Mouse (Mus musculus) MEL (cell line): ENCODE measurements around the gene Fbxo10. TPM values are rescaled to one million over a fixed set of nuclear protein-coding genes. Genes with fewer than 3 reads are reported as not detected.

Source experiments
- DNase-seq: peaks from one replicate; pipeline ENCODE4 v3.0.0; 2011; ENCODE audit warnings: low read depth, low spot score
- H3K27ac ChIP-seq: 2 replicates; pipeline ENCODE4 v1.5.1; 2012; ENCODE audit warnings: low read depth, mild to moderate bottlenecking, control low read depth, low read length, moderate library complexity; ENCODE audit not compliant: control insufficient read depth
- H3K27me3 ChIP-seq, 2 experiments: fragments of 150-350 bp in 1 of 2; sonication (generic) in 1 of 2; 2 replicates each; pipeline ENCODE4 v1.6.1; 2012; ENCODE audit warnings: low read length in 2 of 2, mild to moderate bottlenecking in 2 of 2, improper control_type of control experiment in 1 of 2, moderate library complexity in 1 of 2; ENCODE audit not compliant: insufficient read depth in 2 of 2, control insufficient read depth in 1 of 2
- H3K36me3 ChIP-seq, 2 experiments: 2 replicates each; pipeline ENCODE4 v1.6.1; 2012 to 2014; ENCODE audit warnings: low read length in 2 of 2, improper control_type of control experiment in 1 of 2, inconsistent platforms in 1 of 2, mild to moderate bottlenecking in 1 of 2; ENCODE audit not compliant: insufficient read depth in 2 of 2, control insufficient read depth in 1 of 2
- H3K4me1 ChIP-seq, 2 experiments: fragments of 150-350 bp in 1 of 2; sonication (generic) in 1 of 2; 2 replicates each; pipeline ENCODE4 v1.6.1; 2012; ENCODE audit warnings: low read length in 2 of 2, improper control_type of control experiment in 1 of 2, mild to moderate bottlenecking in 1 of 2; ENCODE audit not compliant: insufficient read depth in 2 of 2, control insufficient read depth in 1 of 2
- H3K4me3 ChIP-seq, 2 experiments: fragments of 150-350 bp in 1 of 2; sonication (generic) in 1 of 2; 2 replicates each; pipeline ENCODE4 v1.5.1; 2012; ENCODE audit warnings: low read depth in 2 of 2, low read length in 2 of 2, mild to moderate bottlenecking in 2 of 2, moderate library complexity in 2 of 2, control low read depth in 1 of 2, improper control_type of control experiment in 1 of 2; ENCODE audit not compliant: control insufficient read depth in 1 of 2, insufficient read depth in 1 of 2
- H3K79me2 ChIP-seq: 2 replicates; pipeline ENCODE4 v1.6.1; 2012; ENCODE audit warnings: mild to moderate bottlenecking, low read length, moderate library complexity; ENCODE audit not compliant: control insufficient read depth, poor library complexity, insufficient read depth
- H3K9ac ChIP-seq: 2 replicates; pipeline ENCODE4 v1.6.1; 2012; ENCODE audit warnings: low read depth, mild to moderate bottlenecking, control low read depth, low read length, moderate library complexity; ENCODE audit not compliant: control insufficient read depth, poor library complexity, severe bottlenecking
- H3K9me3 ChIP-seq: fragments of 150-350 bp; sonication (generic); replicated peaks from 2 replicates; pipeline ENCODE4 v1.6.1; 2012; ENCODE audit warnings: mild to moderate bottlenecking, low read length, improper control_type of control experiment, moderate library complexity; ENCODE audit not compliant: insufficient read depth
- BHLHE40 ChIP-seq: IDR thresholded peaks from 2 replicates; pipeline ENCODE4 v1.6.1; 2012; ENCODE audit warnings: low read depth, mild to moderate bottlenecking, inconsistent platforms, low read length, improper control_type of control experiment, borderline replicate concordance
- CHD2 ChIP-seq: IDR thresholded peaks from 2 replicates; pipeline ENCODE4 v1.6.1; 2011; ENCODE audit warnings: low read length, improper control_type of control experiment
- CTCF ChIP-seq, 3 experiments: IDR thresholded peaks in 2 of 3; conservative IDR thresholded peaks in 1 of 3; 2 replicates each; pipeline ENCODE4 v1.5.1; 2011 to 2012; ENCODE audit warnings: low read length in 3 of 3, low read depth in 2 of 3, mild to moderate bottlenecking in 2 of 3, improper control_type of control experiment in 1 of 3, inconsistent platforms in 1 of 3, mixed read lengths in 1 of 3, moderate library complexity in 1 of 3; ENCODE audit not compliant: control insufficient read depth in 1 of 3, insufficient read depth in 1 of 3, poor library complexity in 1 of 3, severe bottlenecking in 1 of 3
- ELF1 ChIP-seq: IDR thresholded peaks from 2 replicates; pipeline ENCODE4 v1.6.1; 2014; ENCODE audit warnings: low read depth, mild to moderate bottlenecking, inconsistent platforms, low read length, improper control_type of control experiment, moderate library complexity
- GABPA ChIP-seq: IDR thresholded peaks from 2 replicates; pipeline ENCODE4 v1.6.1; 2012; ENCODE audit warnings: low read depth, mild to moderate bottlenecking, inconsistent platforms, low read length, improper control_type of control experiment, moderate library complexity
- GATA1 ChIP-seq: IDR thresholded peaks from 2 replicates; pipeline ENCODE4 v1.6.1; 2011; ENCODE audit warnings: low read depth, low read length, improper control_type of control experiment
- KAT2A ChIP-seq: conservative IDR thresholded peaks from 2 replicates; pipeline ENCODE4 v1.6.1; 2012; ENCODE audit warnings: low read depth, low read length, improper control_type of control experiment, inconsistent platforms
- MAFK ChIP-seq: IDR thresholded peaks from 2 replicates; pipeline ENCODE4 v1.6.1; 2011; ENCODE audit warnings: low read depth, mild to moderate bottlenecking, low read length, improper control_type of control experiment, borderline replicate concordance
- MAX ChIP-seq: IDR thresholded peaks from 2 replicates; pipeline ENCODE4 v1.6.1; 2011; ENCODE audit warnings: low read length, improper control_type of control experiment
- MAZ ChIP-seq: IDR thresholded peaks from 2 replicates; pipeline ENCODE4 v1.6.1; 2012; ENCODE audit warnings: low read depth, mild to moderate bottlenecking, inconsistent platforms, low read length, improper control_type of control experiment
- MYC ChIP-seq: IDR thresholded peaks from 2 replicates; pipeline ENCODE4 v1.6.1; 2011; ENCODE audit warnings: low read depth, mild to moderate bottlenecking, low read length, improper control_type of control experiment, moderate library complexity
- POLR2A ChIP-seq, 2 experiments: IDR thresholded peaks; 2 replicates each; pipeline ENCODE4 v1.6.1; 2011 to 2012; ENCODE audit warnings: low read length in 2 of 2, mild to moderate bottlenecking in 2 of 2, control low read depth in 1 of 2, improper control_type of control experiment in 1 of 2, low read depth in 1 of 2, moderate library complexity in 1 of 2; ENCODE audit not compliant: control insufficient read depth in 1 of 2, insufficient read depth in 1 of 2, poor library complexity in 1 of 2
- RAD21 ChIP-seq: IDR thresholded peaks from 2 replicates; pipeline ENCODE4 v1.6.1; 2011; ENCODE audit warnings: mild to moderate bottlenecking, low read depth, low read length, improper control_type of control experiment
- RCOR1 ChIP-seq: IDR thresholded peaks from 2 replicates; pipeline ENCODE4 v1.6.1; 2012; ENCODE audit warnings: low read depth, mild to moderate bottlenecking, inconsistent platforms, low read length, improper control_type of control experiment
- SIN3A ChIP-seq: IDR thresholded peaks from 2 replicates; pipeline ENCODE4 v1.6.1; 2012; ENCODE audit warnings: low read length, improper control_type of control experiment, inconsistent platforms
- TCF12 ChIP-seq: IDR thresholded peaks from 2 replicates; pipeline ENCODE4 v1.6.1; 2014; ENCODE audit warnings: low read depth, mild to moderate bottlenecking, inconsistent platforms, low read length, improper control_type of control experiment, moderate library complexity
- UBTF ChIP-seq: IDR thresholded peaks from 2 replicates; pipeline ENCODE4 v1.6.1; 2012; ENCODE audit warnings: low read depth, mild to moderate bottlenecking, inconsistent platforms, low read length, improper control_type of control experiment, moderate library complexity, borderline replicate concordance; ENCODE audit not compliant: insufficient read depth
- USF2 ChIP-seq, 2 experiments: IDR thresholded peaks; 2 replicates each; pipeline ENCODE4 v1.6.1; 2011 to 2012; ENCODE audit warnings: improper control_type of control experiment in 2 of 2, low read length in 2 of 2, borderline replicate concordance in 1 of 2, inconsistent platforms in 1 of 2, low read depth in 1 of 2, mild to moderate bottlenecking in 1 of 2; ENCODE audit not compliant: insufficient read depth in 1 of 2
- ZC3H11A ChIP-seq: IDR thresholded peaks from 2 replicates; pipeline ENCODE4 v1.6.1; 2012; ENCODE audit warnings: low read depth, mild to moderate bottlenecking, inconsistent platforms, low read length, improper control_type of control experiment
- ZMIZ1 ChIP-seq: IDR thresholded peaks from 2 replicates; pipeline ENCODE4 v1.6.1; 2012; ENCODE audit warnings: low read depth, mild to moderate bottlenecking, inconsistent platforms, low read length, improper control_type of control experiment, moderate library complexity
- ZNF384 ChIP-seq: IDR thresholded peaks from 2 replicates; pipeline ENCODE4 v1.6.1; 2012; ENCODE audit warnings: low read depth, mild to moderate bottlenecking, inconsistent platforms, low read length, improper control_type of control experiment
- polyA plus RNA-seq, 2 experiments: library from polyadenylated mRNA; stranded (reverse) in 1 of 2; unstranded in 1 of 2; fragments of >175 nt in 1 of 2; fragments of >200 nt in 1 of 2; gene quantifications; 2 replicates each; pipeline versions ENCODE4 v1.2.1 to v1.2.4; 2012; ENCODE audit warnings: low replicate concordance in 2 of 2, low read depth in 1 of 2; ENCODE audit not compliant: insufficient read length in 2 of 2, insufficient read depth in 1 of 2, missing spikeins in 1 of 2
- total RNA-seq: library from RNA; depleted of rRNA; stranded (reverse); fragments of 300-350 nt; gene quantifications from 2 replicates; pipeline ENCODE4 v1.2.3, GENCODE M21; 2012

Gene Fbxo10
- total and polyA plus RNA-seq, 3 experiments = 2.2 to 6.5 TPM; not detected in 1

GRCm38 (mm10) chr4:45131021-45131420, 46.6 kb upstream of the Fbxo10 start:
- no peak overlapping the region for H3K4me3 ChIP-seq
- no peaks in the 10 kb centered on the region for H3K36me3 ChIP-seq
- no peak overlapping the region for H3K9ac ChIP-seq
- DNase-seq = no peak
- H3K4me1 ChIP-seq = no peaks in the 10 kb centered on the region
- TF ChIP-seq CHD2 (no peak), UBTF (no peak), BHLHE40 (no peak), KAT2A (no peak), CTCF (IDR thresholded peaks at IDR 0.05 in 2 of 3, conservative IDR thresholded peaks at IDR 0.05 in 1 of 3; ENCODE audit: control insufficient read depth in 1 of 3, insufficient read depth in 1 of 3, low read depth in 2 of 3, low read length in 3 of 3, poor library complexity in 1 of 3, severe bottlenecking in 1 of 3) (no peak), MAX (no peak), MAFK (no peak), SIN3A (no peak), MAZ (no peak), GABPA (no peak), POLR2A (IDR thresholded peaks at IDR 0.05; ENCODE audit: control insufficient read depth in 1 of 2, insufficient read depth in 1 of 2, low read depth in 1 of 2, low read length in 2 of 2, poor library complexity in 1 of 2) (no peak), USF2 (IDR thresholded peaks at IDR 0.05; ENCODE audit: borderline replicate concordance in 1 of 2, insufficient read depth in 1 of 2, low read depth in 1 of 2, low read length in 2 of 2) (no peak), RAD21 (no peak), GATA1 (no peak), ZC3H11A (no peak), RCOR1 (no peak), MYC (no peak), ZNF384 (no peak), TCF12 (no peak), ELF1 (no peak)
- no peaks in the 10 kb centered on the region for H3K79me2 ChIP-seq
- no peak overlapping the region for H3K27ac ChIP-seq
- peaks cover 12 to 14% of the 10 kb centered on the region in 2 experiments for H3K27me3 ChIP-seq
- H3K9me3 ChIP-seq = no peaks in the 10 kb centered on the region

- TF ChIP-seq ZMIZ1 = no peak
- DNase-seq = no peak
- no peak overlapping the region for H3K27ac ChIP-seq
- H3K36me3 ChIP-seq = no peaks in the 10 kb centered on the region
- no peak overlapping the region for H3K9ac ChIP-seq
- no peaks in the 10 kb centered on the region for H3K9me3 ChIP-seq
- peaks cover 16 to 25% of the 10 kb centered on the region in 2 experiments for H3K27me3 ChIP-seq
- no peaks in the 10 kb centered on the region for H3K4me1 ChIP-seq
- H3K4me3 ChIP-seq = no peak overlapping the region
- H3K79me2 ChIP-seq = no peaks in the 10 kb centered on the region
Measured at GRCm38 (mm10) chr4:45121311-45121710, 36.9 kb upstream of the Fbxo10 start.
